Mouse (Mus musculus) urinary bladder, postnatal 14 days (tissue): ENCODE measurements around the gene Slc35g1.
A peak's percentile ranks its signal among the peaks of the same experiment; 100 is the strongest.
"Not testable (repeated sequence)": the region's sequence is repeated elsewhere in the genome, so short reads cannot be mapped to it uniquely, and the experiment has no call there.

Experiments
- DNase-seq: peaks from one replicate; pipeline ENCODE4 v3.0.0; 2021; ENCODE audit warnings: low spot score

The Slc35g1 gene

DNA sequence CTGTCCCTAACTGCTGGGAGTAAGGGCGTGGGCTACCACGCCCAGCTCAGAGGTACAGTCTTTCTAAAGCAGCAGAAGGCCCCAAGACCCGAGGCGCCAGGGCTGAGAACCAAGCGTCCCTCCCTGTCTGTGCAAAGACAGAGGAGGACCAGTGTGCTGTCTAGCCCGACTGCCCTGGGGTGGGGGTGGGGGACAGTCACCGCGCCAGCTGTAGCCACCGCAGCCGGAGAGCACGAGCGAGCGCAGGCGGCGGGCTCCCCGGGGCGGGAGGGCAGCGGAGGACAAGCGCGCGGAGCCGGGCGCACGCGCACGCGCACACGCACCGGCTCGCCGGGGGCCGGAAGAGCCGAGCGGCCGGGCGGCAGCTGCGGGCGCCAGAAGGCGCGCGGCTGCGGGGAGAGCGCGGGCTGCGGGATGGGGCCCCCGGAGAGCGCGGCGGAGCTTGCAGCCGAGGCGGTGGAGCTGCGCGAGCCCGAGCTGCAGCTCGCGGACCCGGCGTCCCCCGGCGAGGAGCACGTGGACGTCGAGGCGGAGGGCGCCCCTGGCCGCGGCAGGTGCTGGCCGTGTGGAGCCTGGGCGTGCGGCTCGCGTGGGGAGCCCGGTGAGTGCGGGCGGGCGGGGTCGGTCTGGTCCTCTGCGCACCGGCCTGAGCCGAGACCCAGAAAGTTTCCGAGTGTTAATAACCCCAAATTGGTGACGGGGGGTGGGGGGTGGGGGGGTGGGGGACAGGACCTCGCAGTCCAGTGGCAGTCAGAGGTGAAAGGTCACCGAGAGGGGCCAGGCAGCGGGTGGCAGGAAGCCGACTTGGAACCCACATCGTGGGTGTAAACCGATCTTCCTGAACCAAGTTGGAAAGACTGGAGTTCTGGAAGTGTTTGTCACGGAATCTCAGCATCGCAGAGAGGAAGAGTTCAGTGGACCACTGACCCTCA is at the start of gene Slc35g1:
Slc35g1 (plus strand) TSS at position 280 of the 932 bp plus-strand sequence.
- DNase-seq = peak; percentile 60

DNA sequence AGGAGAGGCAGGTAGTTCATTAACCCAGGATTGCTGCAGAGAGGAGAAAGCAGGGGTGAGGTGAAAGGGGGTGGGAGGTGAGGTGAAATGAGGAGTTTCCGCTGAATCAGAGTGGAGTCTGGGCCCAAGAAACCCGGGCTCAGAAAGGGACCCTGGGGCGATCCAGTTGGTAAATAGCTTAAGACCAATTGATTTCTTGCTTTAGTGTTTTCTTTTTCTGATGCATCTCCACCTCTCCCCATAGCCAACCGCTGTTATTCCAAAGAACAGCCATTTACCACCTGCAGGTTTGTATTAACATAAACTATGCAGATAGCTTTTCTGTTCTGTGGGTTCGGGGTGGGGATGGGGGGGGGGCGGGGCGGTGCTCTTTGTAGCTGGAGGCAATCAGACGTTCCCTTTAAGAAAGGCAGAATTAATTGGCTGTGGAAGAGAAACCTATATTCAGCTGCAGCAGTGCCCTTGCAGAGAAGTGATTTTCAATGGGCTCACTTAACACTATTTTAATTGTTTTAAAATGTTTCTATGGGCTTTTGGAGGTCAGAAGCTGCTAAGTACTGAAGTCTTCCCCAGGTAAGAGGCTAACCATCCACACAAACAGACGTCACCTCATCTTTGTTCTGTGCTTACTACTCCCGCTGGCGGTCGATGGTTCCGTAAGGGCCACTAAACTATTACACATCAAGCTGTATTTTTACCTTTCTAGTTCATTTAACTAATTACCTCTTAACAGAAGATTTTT is 47.3 kb upstream of the Slc35g1 start:
- no peak for DNase-seq

DNA sequence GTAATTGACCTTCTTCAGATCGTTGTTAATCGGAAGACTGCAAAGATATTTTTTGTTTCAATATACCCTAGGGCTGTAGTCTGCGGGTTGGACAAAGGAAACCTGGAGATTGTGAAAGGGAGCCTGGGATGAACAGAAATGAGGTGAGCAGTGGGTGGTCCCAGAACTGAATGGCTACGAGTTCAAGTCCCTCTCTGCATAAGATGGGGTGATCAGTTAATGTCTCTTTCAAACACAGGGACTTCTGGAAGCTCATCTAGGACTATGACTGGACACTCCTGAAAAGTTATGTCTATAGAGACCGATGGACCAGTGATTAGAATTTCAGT is 46.8 kb upstream of the Slc35g1 start:
- no peak for DNase-seq

DNA sequence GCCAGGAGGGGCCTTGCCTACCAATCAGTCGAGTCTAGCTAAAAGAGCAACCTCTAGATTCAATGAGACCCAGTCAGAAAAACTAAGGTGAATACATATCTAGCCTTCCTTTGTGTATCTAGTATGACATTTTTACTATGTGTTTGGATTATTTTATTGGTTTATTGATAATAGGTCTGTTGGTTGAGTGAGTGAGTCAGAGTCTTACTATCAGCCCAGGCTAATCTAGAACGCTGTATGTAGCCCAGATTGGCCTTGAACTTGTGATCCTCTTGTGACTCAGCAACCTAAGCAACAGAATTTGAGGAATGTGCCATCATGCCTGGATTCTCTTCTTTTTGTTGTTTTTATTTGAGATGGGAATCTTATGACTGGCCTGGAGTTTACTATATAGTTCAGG is 44.6 kb upstream of the Slc35g1 start:
- DNase-seq = no peak

DNA sequence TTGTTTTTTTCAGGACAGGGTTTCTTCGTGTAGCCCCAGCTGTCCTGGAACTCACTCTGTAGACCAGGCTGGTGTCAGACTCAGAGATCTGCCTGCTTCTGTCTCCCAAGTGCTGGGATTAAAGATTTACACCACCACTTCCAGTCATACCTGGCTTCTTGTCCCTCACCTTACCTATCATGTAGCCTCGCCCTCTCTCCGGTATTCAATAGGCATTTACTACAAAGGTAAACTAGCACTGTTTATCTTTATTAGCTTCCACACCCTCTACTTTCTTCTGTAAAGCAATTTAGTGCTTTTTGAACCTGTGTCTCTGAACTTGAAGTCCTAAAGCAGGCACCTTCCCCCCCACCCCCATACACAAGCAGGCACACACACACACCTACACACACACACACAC is 44.1 kb upstream of the Slc35g1 start:
- no peak for DNase-seq

DNA sequence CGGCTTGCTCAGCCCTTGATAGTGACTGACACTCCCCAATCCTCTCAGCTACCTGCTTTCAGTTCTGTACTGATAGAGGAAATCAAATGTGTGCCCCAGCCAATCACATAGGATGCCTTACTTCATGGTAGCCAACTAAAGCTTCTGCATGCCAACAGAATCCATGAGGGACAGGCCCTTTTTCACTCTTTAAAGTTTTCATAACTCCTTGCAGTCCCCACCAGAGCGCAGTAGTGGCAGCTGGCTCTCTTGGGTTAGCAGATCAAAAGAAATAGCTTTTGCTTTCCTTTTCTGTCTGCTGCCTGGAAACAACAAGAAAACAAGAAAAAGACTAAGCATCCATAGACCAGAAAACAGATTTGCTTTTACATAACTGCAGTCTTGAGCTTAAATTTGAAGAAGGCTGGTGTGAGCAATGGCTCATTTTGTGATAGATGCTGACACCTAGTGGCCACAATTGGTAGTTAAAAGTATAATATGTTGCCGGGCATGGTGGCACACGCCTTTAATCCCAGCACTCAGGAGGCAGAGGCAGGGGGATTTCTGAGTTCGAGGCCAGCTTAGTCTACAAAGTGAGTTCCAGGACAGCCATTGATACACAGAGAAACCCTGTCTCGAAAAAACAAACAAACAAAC is 43.2 kb upstream of the Slc35g1 start:
- peak; percentile 29 for DNase-seq

DNA sequence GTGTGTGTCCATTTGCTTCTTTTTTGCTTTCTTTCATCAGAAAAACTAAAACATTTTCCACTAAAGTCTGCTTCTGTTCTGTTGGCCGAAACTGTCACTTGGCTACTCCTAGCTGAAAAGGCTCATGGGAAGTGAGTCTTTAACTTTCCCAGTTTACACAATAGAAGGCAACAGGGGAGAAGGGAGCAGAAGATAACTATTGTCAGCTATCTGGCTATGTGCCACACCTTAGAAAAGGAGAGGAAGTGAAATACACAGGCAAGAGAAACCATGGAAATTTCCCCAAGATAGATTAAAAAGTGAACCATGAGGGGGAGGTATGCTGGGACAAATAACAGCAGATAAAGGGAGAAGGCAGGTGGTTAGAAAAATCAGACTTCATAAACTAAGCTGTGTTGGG is 41.5 kb upstream of the Slc35g1 start:
- DNase-seq = no peak

DNA sequence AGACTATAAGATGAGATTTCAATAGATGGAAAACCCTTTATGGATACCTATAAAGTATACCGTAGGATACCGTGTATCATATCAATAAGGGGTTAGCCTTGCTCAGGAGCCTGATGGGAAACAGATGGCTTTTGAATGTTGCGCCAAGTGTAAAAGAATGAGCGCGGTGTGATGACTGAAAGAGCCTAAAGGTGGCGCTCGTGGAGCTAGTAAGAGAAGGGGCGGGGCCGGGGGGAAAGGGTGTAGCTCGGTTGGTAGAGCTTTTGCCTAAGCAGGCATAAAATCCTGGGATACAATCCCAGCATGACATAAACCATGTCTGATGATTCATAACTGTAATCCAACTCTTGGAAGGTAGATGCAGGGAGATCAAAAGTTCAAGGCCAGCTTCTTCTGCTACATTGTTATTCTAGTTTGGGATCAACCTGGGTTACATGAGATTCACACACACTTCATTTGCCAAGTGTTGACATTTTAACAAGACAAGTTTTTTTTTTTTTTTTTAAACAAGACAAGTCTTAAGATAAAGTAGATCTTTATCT is 40.9 kb upstream of the Slc35g1 start:
- no peak for DNase-seq

DNA sequence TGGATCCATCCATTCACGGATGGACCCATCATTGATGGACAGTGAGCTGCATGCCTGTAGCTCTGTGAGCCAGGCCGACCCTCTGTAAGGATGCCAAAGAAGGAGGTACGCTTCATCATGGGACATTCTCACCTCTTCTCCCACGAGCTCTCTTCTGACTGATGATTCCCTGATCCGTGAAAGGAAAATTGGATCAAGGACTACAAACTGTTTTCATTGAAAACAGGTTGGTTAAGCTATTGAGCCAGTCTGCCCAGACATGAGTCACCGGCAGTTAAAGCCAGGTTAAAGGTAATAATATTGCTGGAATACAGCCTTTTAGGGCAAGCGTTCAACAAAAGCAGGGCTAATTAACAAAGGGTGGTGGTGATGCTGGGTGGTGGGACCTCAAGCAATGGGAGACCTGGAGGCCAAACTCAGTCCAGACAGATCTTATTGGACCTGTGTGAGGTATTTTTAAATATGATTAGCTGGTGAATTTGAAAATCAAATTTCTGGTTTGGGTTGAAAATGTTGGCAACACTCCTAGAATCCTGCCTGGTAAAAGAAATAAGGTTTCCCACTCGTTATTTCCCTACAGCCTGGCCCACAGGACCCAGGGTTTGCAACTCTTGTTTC is 39.5 kb upstream of the Slc35g1 start:
- DNase-seq = peak; percentile 38

DNA sequence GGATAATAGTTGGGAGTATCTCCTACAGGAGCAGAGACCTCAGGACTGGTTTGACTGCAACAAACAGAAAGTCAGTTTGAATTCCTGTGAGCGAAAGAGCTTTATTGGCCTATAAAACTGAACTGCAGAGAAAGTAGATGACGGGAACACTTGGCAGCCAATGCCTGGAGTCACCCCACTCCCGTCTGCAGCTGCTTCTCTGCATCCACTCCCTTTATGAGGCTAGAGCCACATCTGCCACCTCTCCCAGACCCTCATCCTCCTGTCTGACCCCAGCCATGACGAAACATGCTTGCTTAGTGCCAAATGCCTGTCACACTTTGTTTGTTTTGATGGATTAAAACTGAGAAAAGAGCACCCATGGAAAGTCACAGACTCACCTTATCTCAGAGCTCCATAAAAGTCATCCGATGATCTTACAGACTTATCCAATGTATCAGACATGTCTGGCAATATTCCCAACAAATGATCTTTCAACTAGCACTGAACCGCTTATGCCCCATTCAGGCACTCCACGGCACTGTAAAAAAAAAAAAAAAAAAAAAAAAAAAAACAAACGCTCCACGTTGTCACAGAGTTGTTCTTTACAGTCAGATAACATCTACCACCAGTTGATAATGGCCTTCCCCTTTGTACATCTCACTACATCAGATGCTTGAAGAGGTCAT is 37.7 kb upstream of the Slc35g1 start:
- DNase-seq = peak; percentile 55

DNA sequence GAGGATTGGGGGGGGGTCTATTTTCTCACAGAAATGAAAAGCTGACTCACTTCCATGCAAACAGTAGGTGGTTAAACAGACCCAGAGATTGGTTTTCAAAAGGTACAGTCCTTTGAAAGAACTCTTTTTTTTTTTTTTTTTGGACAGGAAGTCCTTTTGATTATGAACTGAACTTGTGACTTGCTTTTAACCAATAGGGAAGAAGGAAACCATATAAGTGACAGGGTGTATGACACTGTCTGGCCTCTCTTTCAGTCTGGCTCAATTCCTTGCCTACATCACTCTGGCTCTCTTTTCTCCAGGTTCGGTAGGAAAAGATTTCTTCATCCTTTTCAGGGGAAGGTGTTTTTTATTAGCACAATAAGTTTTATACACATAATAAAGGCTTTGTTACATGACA is 36.5 kb upstream of the Slc35g1 start:
- DNase-seq = no peak

DNA sequence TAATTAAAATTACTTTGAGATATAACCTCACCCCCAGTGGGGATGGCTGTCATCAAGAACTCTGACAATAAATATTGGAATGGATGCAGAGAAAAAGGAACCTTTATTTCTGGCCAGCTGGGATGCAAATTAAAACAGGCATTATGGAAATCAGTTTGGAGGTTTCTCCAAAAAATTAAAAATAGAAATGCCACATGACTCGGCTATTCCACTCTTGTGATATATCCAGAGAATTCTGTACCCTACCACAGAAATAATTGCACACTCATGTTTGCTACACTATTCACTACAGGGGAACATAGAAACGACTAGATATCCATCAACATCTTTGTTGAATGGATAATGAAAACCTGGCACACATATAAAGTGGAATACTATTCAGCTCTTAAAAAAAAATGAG is 33.9 kb upstream of the Slc35g1 start:
- no peak for DNase-seq

DNA sequence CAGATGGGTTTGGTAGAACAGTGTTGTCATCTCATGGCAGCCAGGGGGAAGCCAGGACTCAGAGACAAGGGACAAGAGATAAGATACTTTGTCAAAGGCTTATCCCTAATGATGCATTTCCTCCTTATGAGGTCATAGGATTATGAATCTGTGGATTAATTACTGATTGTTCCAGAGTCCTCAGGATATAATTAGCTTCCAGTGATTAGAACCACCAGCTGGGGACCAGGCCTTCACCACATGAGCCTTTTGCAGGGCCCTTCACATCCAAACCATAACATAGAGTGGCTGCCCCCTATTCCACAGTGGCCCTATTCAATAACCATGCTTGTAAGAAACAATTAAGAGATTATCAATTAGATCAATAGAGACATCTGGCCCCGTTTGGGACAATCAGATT is 32.4 kb upstream of the Slc35g1 start:
- no peak for DNase-seq

DNA sequence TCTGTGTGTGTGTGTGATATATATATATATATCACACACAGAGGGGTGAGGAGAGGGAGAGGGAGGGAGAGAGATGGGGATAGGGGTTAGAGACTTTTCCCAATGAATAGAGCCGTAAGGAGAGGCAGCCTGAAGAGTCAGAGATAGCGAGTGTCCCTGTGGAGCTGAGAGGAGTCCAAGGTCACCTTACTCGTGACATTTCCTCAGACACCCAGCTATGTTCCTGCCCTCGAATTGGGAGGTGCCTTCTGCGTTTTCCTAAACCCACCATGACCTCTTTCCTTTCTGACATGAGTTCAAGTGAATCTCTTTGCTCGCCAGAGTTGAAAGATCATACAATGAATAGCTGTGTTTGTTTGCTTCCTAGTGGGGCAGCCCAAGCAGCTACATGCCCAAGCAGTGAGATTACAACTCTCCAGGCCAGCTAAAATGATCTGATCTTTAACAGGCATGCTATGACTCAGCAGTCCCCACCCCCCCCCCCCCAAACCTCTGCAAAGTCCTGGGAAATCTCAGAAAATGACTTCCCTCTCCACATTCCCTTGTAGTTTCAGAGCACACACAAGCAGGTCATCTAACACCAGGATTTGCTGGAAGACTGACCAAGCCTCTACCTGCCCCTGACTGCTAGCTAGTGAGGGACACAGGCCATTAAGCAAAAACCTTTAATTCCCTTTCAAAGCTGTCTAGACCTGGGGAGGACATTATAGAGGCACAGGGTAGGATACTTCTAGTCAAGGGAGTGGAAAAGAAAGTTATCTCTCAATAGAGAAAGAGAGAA is 31.7 kb upstream of the Slc35g1 start:
- no peak for DNase-seq

DNA sequence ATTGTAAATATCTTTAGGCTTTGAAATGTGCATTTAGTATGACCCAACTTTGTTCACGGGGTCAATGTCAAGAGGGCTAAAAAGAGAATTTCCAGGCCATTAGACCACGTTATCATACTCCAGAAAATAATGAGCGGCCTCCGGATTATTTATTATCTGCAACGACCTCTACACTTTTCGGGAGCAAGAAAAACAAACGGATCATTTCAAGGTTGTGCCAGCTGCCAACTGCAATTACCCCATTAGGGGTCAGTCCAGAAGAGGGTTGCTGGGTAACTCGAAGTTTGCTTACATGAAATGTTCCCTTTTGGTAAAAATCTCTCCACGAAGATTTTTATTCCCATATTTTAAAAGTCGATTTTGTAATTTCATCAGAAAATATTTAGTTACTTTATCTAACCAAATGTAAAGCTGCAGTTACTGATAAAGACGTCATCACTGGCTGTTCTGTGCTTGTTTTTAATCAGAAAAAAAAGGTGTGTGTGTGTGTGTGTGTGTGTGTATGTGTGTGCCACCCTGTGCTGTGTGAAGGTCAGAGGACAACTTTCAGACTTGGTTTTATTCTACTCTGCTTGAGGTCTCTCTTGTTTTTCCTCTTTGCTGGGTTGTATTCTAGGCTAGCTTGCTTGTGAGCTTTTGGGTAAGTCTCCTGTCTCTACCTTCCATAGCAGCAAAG is 30.7 kb upstream of the Slc35g1 start:
- DNase-seq = no peak

DNA sequence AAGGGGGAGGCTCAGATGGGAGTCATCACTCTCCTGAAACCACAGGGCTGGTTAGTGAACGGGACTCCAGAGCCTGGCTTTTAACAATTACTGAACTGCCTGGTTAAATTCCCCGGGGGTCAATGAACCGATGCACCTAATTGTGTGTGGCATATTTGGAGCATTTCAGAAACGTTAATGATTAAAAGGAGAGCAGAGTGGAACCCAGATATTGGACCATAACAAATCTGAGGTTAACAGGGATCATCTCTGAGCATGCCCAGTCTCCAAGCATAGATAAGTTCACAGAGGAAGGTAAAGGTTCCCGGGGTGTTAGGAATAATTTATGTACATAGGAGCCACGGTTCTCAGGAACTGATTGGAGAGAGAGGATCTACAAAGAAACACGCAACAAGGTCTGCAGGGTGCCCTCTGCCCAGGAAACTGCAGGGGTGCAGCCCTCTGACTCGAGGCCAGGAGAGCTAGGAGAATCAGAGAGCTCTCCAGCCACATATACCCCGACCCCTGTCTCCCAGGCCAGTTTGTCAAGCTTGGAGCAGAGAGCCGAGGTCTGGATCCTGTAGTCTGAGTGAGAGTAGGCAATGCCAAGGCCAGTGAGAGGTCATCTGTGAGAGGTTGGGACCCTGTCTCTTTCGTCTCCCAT is 23.2 kb upstream of the Slc35g1 start:
- no peak for DNase-seq

DNA sequence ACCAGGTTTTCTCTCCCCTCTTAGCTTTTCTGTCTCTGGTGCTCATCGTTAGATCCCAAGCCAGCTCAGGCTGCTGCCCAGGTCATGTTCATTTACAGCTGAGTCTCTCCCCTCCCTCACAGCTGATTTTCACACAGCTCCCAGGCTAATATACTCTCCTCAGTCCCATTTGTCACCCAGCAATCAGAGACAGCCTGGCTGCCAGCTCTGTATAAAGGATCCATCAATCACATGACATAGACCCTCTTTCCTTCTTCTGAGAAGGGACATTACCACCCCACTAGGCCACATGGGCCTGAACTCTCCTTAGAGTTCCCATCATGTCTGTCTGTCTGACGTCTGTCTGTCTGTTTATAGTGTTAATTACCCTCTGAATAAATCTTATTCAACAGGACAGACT is 22.4 kb upstream of the Slc35g1 start:
- no peak for DNase-seq

DNA sequence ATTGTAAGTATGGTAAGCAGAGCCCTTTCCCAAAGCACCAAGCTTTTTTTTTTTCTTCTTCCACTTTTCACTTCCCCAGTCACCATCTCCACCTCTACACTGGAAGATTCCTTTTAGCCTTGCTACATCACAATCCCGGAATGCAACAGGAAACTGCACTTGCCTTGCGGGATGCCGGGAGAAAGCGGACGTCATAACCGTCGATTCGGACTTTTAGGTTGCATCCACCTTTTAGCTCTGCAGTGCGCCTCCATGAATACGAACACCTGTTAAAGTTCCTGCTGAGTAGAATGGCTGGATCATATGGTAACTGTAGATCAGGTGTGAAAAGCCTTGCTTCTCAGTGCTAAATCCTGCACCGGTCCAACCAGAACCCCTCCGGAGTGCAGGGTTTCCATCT is 12.0 kb upstream of the Slc35g1 start:
- no peak for DNase-seq

DNA sequence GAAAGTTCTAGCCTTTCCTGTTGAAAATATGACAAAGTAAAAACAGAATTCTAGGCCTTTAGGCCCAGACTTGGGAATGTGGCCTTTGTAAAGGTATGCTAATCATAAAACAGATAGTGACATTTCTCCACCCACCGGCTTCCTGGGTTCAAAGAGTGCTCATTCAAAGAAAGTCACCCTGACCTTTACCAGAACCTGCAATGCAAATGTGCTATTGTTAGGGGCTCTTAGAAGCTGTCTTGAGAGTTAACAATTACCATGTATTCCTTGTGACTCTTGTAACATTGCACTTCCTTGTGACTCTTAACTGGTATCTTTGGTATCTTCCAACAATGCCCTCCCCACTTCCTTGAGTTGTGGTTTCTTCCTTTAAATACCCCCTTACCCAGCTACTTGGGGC is 8.8 kb upstream of the Slc35g1 start:
- not testable (repeated sequence) for DNase-seq

DNA sequence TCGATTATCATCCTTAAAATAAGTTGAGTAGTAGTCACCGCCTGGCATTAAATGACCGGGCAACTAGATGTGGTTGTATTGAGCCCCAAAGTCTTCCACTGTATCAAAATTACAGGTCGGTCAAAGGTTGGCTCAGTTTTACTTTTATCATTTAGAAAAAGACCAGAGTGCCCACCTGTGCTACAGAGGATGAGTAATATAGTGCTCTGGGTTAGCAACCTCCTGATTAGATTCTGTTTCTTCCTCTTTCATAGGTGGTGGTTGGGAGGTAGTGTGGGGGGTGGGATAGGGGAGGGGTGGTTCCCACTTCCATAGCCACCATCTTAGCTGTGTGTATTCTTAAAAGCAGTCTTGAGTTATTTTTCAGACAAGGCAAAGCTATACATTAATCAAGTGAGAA is 7.9 kb upstream of the Slc35g1 start:
- no peak for DNase-seq
